Mouse (Mus musculus): ENCODE results near the gene Artn. TPM values are rescaled to one million over a fixed set of nuclear protein-coding genes. Genes with fewer than 3 reads are reported as not detected.
A peak's percentile ranks its signal among the peaks of the same experiment; 100 is the strongest.

Artn gene
- polyA plus RNA-seq, 1 experiment from 2014 or later, result 0.58 TPM

- peaks cover 44% of the 10 kb centered on the region for H3K4me1 ChIP-seq
- DNase-seq (ENCODE audit: extremely low spot score, low spot score), result no peak
- peaks cover 13% of the 10 kb centered on the region for H3K36me3 ChIP-seq (replicated peaks)
- no peaks in the 10 kb centered on the region for H3K9me3 ChIP-seq
- H3K27ac ChIP-seq, result no peak overlapping the region
- H3K27me3 ChIP-seq (ENCODE audit: poor library complexity, severe bottlenecking), result no peaks in the 10 kb centered on the region
- 90% methylated on average over 5 of the region's 5 CpGs for WGBS
- peak overlapping the region; percentile 63; the same call in 1 of the 2 replicates for H3K4me3 ChIP-seq
Observed at GRCm38 (mm10) chr4:117916386-117916785, 13.2 kb downstream of the Artn start.

GRCm38 (mm10) chr4:117915489-117916105, 14.0 kb downstream of the Artn start:
- 10% methylated on average over 19 of the region's 19 CpGs for WGBS
- Histone ChIP-seq H3K27me3 (ENCODE audit: poor library complexity, severe bottlenecking) (no peaks in the 10 kb centered on the region), H3K4me1 (peaks cover 44% of the 10 kb centered on the region), H3K27ac (peak overlapping the region; percentile 99), H3K4me3 (peak overlapping the region; percentile 63), H3K36me3 (replicated peaks) (peaks cover 21% of the 10 kb centered on the region), H3K9me3 (no peaks in the 10 kb centered on the region)
- no peak for DNase-seq (ENCODE audit: extremely low spot score, low spot score)

GRCm38 (mm10) chr4:117914591-117915442, 14.7 kb downstream of the Artn start, which contains the start of gene Ipo13:
Ipo13 (minus strand) TSS chr4:117914999.
- peaks cover 47% of the 10 kb centered on the region for H3K4me1 ChIP-seq
- H3K9me3 ChIP-seq, result no peaks in the 10 kb centered on the region
- H3K27ac ChIP-seq, result peak within 1 kb of the TSS; percentile 99
- H3K4me3 ChIP-seq, result peak within 1 kb of the TSS; percentile 63
- peak; percentile 93 for DNase-seq (ENCODE audit: extremely low spot score, low spot score)
- peaks cover 29% of the 10 kb centered on the region for H3K36me3 ChIP-seq (replicated peaks)
- H3K27me3 ChIP-seq (ENCODE audit: poor library complexity, severe bottlenecking), result no peaks in the 10 kb centered on the region
- under 1% methylated on average over 61 of the region's 61 CpGs for WGBS

GRCm38 (mm10) chr4:117914031-117914430, 15.5 kb downstream of the Artn start:
- Histone ChIP-seq H3K4me3 (peak overlapping the region; percentile 63), H3K9me3 (no peaks in the 10 kb centered on the region), H3K27me3 (ENCODE audit: poor library complexity, severe bottlenecking) (no peaks in the 10 kb centered on the region), H3K27ac (peak overlapping the region; percentile 99), H3K36me3 (replicated peaks) (peaks cover 37% of the 10 kb centered on the region), H3K4me1 (peaks cover 55% of the 10 kb centered on the region)
- no peak for DNase-seq (ENCODE audit: extremely low spot score, low spot score)
- WGBS, result 19% methylated on average over 8 of the region's 8 CpGs

- H3K27ac ChIP-seq, result no peak overlapping the region
- H3K36me3 ChIP-seq (replicated peaks), result peaks cover 41% of the 10 kb centered on the region
- no peak for DNase-seq (ENCODE audit: extremely low spot score, low spot score)
- WGBS, result 38% methylated on average over 3 of the region's 3 CpGs
- peak overlapping the region; percentile 63 for H3K4me3 ChIP-seq
- no peaks in the 10 kb centered on the region for H3K27me3 ChIP-seq (ENCODE audit: poor library complexity, severe bottlenecking)
- no peaks in the 10 kb centered on the region for H3K9me3 ChIP-seq
- H3K4me1 ChIP-seq, result peaks cover 61% of the 10 kb centered on the region
Observed at GRCm38 (mm10) chr4:117913421-117913820, 16.1 kb downstream of the Artn start.

GRCm38 (mm10) chr4:117912685-117913273, 16.8 kb downstream of the Artn start:
- WGBS, result 81% methylated on average over 7 of the region's 7 CpGs
- Histone ChIP-seq H3K27me3 (ENCODE audit: poor library complexity, severe bottlenecking) (no peaks in the 10 kb centered on the region), H3K4me1 (peaks cover 68% of the 10 kb centered on the region), H3K4me3 (peak overlapping the region; percentile 63), H3K9me3 (no peaks in the 10 kb centered on the region), H3K36me3 (replicated peaks) (peaks cover 48% of the 10 kb centered on the region), H3K27ac (no peak overlapping the region)
- DNase-seq (ENCODE audit: extremely low spot score, low spot score), result no peak

GRCm38 (mm10) chr4:117912131-117912561, 17.4 kb downstream of the Artn start:
- Histone ChIP-seq H3K4me3 (no peak overlapping the region), H3K4me1 (peaks cover 68% of the 10 kb centered on the region), H3K9me3 (no peaks in the 10 kb centered on the region), H3K27me3 (ENCODE audit: poor library complexity, severe bottlenecking) (no peaks in the 10 kb centered on the region), H3K36me3 (replicated peaks) (peaks cover 52% of the 10 kb centered on the region), H3K27ac (no peak overlapping the region)
- DNase-seq (ENCODE audit: extremely low spot score, low spot score), result no peak
- WGBS, result 94% methylated on average over 13 of the region's 13 CpGs

GRCm38 (mm10) chr4:117908834-117909453, 20.6 kb downstream of the Artn start:
- H3K27ac ChIP-seq, result peak overlapping the region; percentile 66; the same call in 1 of the 2 replicates
- H3K36me3 ChIP-seq (replicated peaks), result peaks cover 82% of the 10 kb centered on the region
- WGBS, result 77% methylated on average over 8 of the region's 8 CpGs
- no peak overlapping the region; the same call in 1 of the 2 replicates for H3K4me3 ChIP-seq
- DNase-seq (ENCODE audit: extremely low spot score, low spot score), result no peak
- H3K9me3 ChIP-seq, result no peaks in the 10 kb centered on the region
- peaks cover 50% of the 10 kb centered on the region for H3K4me1 ChIP-seq
- H3K27me3 ChIP-seq (ENCODE audit: poor library complexity, severe bottlenecking), result no peaks in the 10 kb centered on the region

GRCm38 (mm10) chr4:117906196-117906595, 23.4 kb downstream of the Artn start:
- H3K4me1 ChIP-seq, result peaks cover 24% of the 10 kb centered on the region
- WGBS, result 96% methylated on average over 3 of the region's 3 CpGs
- H3K9me3 ChIP-seq, result no peaks in the 10 kb centered on the region
- no peak overlapping the region for H3K27ac ChIP-seq
- no peak overlapping the region for H3K4me3 ChIP-seq
- H3K36me3 ChIP-seq (replicated peaks), result peaks cover 94% of the 10 kb centered on the region
- no peaks in the 10 kb centered on the region for H3K27me3 ChIP-seq (ENCODE audit: poor library complexity, severe bottlenecking)
- no peak for DNase-seq (ENCODE audit: extremely low spot score, low spot score)

- H3K4me3 ChIP-seq, result no peak overlapping the region
- peaks cover 20% of the 10 kb centered on the region for H3K4me1 ChIP-seq
- 94% methylated on average over 8 of the region's 8 CpGs for WGBS
- H3K27me3 ChIP-seq (ENCODE audit: poor library complexity, severe bottlenecking), result no peaks in the 10 kb centered on the region
- H3K27ac ChIP-seq, result no peak overlapping the region
- H3K36me3 ChIP-seq (replicated peaks), result peaks cover 94% of the 10 kb centered on the region
- H3K9me3 ChIP-seq, result no peaks in the 10 kb centered on the region
- DNase-seq (ENCODE audit: extremely low spot score, low spot score), result no peak
Observed at GRCm38 (mm10) chr4:117904761-117905160, 24.8 kb downstream of the Artn start.

- H3K27ac ChIP-seq, result no peak overlapping the region
- H3K9me3 ChIP-seq, result no peaks in the 10 kb centered on the region
- no peak for DNase-seq (ENCODE audit: extremely low spot score, low spot score)
- H3K27me3 ChIP-seq (ENCODE audit: poor library complexity, severe bottlenecking), result no peaks in the 10 kb centered on the region
- WGBS, result 94% methylated on average over 10 of the region's 10 CpGs
- peaks cover 94% of the 10 kb centered on the region for H3K36me3 ChIP-seq (replicated peaks)
- H3K4me3 ChIP-seq, result no peak overlapping the region
- H3K4me1 ChIP-seq, result peaks cover 13% of the 10 kb centered on the region
Observed at GRCm38 (mm10) chr4:117904094-117904493, 25.5 kb downstream of the Artn start.

GRCm38 (mm10) chr4:117898111-117898510, 31.5 kb downstream of the Artn start:
- Histone ChIP-seq H3K36me3 (replicated peaks) (peaks cover 97% of the 10 kb centered on the region), H3K4me3 (no peak overlapping the region), H3K27me3 (ENCODE audit: poor library complexity, severe bottlenecking) (no peaks in the 10 kb centered on the region), H3K9me3 (no peaks in the 10 kb centered on the region), H3K4me1 (no peaks in the 10 kb centered on the region), H3K27ac (no peak overlapping the region)
- WGBS, result 84% methylated on average over 3 of the region's 3 CpGs
- DNase-seq (ENCODE audit: extremely low spot score, low spot score), result no peak
